Mouse (Mus musculus): ENCODE measurements at regions not wholly inside any gene's neighbourhood (a gene's known extent, or its start where the extent isn't known, plus 50 kb on each side); places are given as distances from the start of the nearest gene placed in this dataset.

- no peak for TF ChIP-seq CTCF (IDR thresholded peaks at IDR 0.05)
- Histone ChIP-seq H3K27ac (no peak overlapping the region), H3K4me3 (no peak overlapping the region)
- intact Hi-C loops (cut with DNase I) = no loop called here
- no peak for DNase-seq (ENCODE audit: extremely low spot score in 1 of 2, low spot score in 2 of 2)
Observed at GRCm38 (mm10) chr2:123170611-123171010, 405.6 kb downstream of the Sqor start.

GRCm38 (mm10) chr2:123182208-123182607 is 417.2 kb downstream of the Sqor start:
- intact Hi-C loops (cut with DNase I) = no loop called here
- TF ChIP-seq CTCF (IDR thresholded peaks at IDR 0.05) = no peak
- H3K27ac ChIP-seq = no peak overlapping the region

GRCm38 (mm10) chr2:123190795-123191582 is 426.0 kb downstream of the Sqor start:
- Histone ChIP-seq H3K4me3 (no peak overlapping the region), H3K27ac (no peak overlapping the region)
- TF ChIP-seq CTCF (IDR thresholded peaks at IDR 0.05) = no peak
- intact Hi-C loops (cut with DNase I) = loop anchor here (5.0 kb wide), 2 partner anchors 901 to 1736 kb away; no protein-coding TSS in a partner anchor
- no peak for DNase-seq (ENCODE audit: extremely low spot score in 1 of 2, low spot score in 2 of 2)

More at GRCm38 (mm10) chr2:123182208-123182607, 417.2 kb downstream of the Sqor start:
- no peak overlapping the region for H3K4me3 ChIP-seq
- DNase-seq (ENCODE audit: extremely low spot score in 1 of 2, low spot score in 2 of 2) = no peak

- Histone ChIP-seq H3K4me3 (no peak overlapping the region), H3K27ac (no peak overlapping the region)
- peak; percentile 14 to 17 for DNase-seq (ENCODE audit: extremely low spot score in 1 of 2, low spot score in 2 of 2)
- intact Hi-C loops (cut with DNase I) = loop anchor here (5.0 kb wide), 2 partner anchors 898 to 1733 kb away; no protein-coding TSS in a partner anchor
- peak; percentile 58 for TF ChIP-seq CTCF (IDR thresholded peaks at IDR 0.05)
Observed at GRCm38 (mm10) chr2:123194533-123194932, 429.5 kb downstream of the Sqor start.
